Mouse (Mus musculus): Measurements from ENCODE around the gene Pfkfb3.

GRCm38 (mm10) chr2:11579399-11579798, 25.5 kb upstream of the Pfkfb3 start:
- TF ChIP-seq CTCF (IDR thresholded peaks at IDR 0.05; ENCODE audit: low read depth) (no peak), EP300 (IDR thresholded peaks at IDR 0.05; ENCODE audit: low read depth) (no peak)

Data from liver, embryonic 14.5 days (tissue).